Mouse (Mus musculus): ENCODE data around the gene Khsrp. TPM values are rescaled to one million over a fixed set of nuclear protein-coding genes. Genes with fewer than 3 reads are reported as not detected.
A peak's percentile ranks its signal among the peaks of the same experiment; 100 is the strongest.

The Khsrp gene
- total RNA-seq, 4 experiments from 2014 or later = 35.0 to 47.6 (median 38.6) TPM

- no peak for DNase-seq (ENCODE audit: low spot score)
These were observed 1.6 kb downstream of the Khsrp start for GRCm38 (mm10) chr17:57029691-57030090.

- DNase-seq (ENCODE audit: low spot score) = no peak
These were observed 3.9 kb downstream of the Khsrp start for GRCm38 (mm10) chr17:57027471-57027870.

- DNase-seq (ENCODE audit: low spot score) = no peak
These were observed 10.4 kb downstream of the Khsrp start for GRCm38 (mm10) chr17:57020960-57021359.

- no peak for DNase-seq (ENCODE audit: low spot score)
These were observed 11.6 kb downstream of the Khsrp start for GRCm38 (mm10) chr17:57019693-57020092.

GRCm38 (mm10) chr17:57012245-57012795 is 19.0 kb downstream of the Khsrp start:
- DNase-seq (ENCODE audit: low spot score) = no peak

GRCm38 (mm10) chr17:57011236-57012141 is 19.8 kb downstream of the Khsrp start, which contains the start of the genes Gtf2f1 and Gm17949:
Gtf2f1 (minus strand) TSS chr17:57011288.
Gm17949 (plus strand) TSS chr17:57011469.
- DNase-seq (ENCODE audit: low spot score) = peak; percentile 93

GRCm38 (mm10) chr17:57010911-57011235 is 20.4 kb downstream of the Khsrp start:
- no peak for DNase-seq (ENCODE audit: low spot score)

GRCm38 (mm10) chr17:57007137-57007905 is 24.0 kb downstream of the Khsrp start:
- no peak for DNase-seq (ENCODE audit: low spot score)

GRCm38 (mm10) chr17:57003994-57004393 is 27.3 kb downstream of the Khsrp start:
- DNase-seq (ENCODE audit: low spot score) = no peak

- DNase-seq (ENCODE audit: low spot score) = no peak
These were observed 30.1 kb downstream of the Khsrp start for GRCm38 (mm10) chr17:57001228-57001627.

GRCm38 (mm10) chr17:56999968-57000609 is 31.2 kb downstream of the Khsrp start, which contains the start of gene Pspn:
Pspn (minus strand) TSS chr17:57000018.
- no peak for DNase-seq (ENCODE audit: low spot score)

GRCm38 (mm10) chr17:56999414-56999813 is 31.9 kb downstream of the Khsrp start:
- no peak for DNase-seq (ENCODE audit: low spot score)

GRCm38 (mm10) chr17:56997029-56997667 is 34.2 kb downstream of the Khsrp start, which contains the start of gene Alkbh7:
Alkbh7 (plus strand) TSS chr17:56997339.
- peak; percentile 98 for DNase-seq (ENCODE audit: low spot score)

- DNase-seq (ENCODE audit: low spot score) = no peak
These were observed 34.8 kb downstream of the Khsrp start for GRCm38 (mm10) chr17:56996506-56996905.

GRCm38 (mm10) chr17:56995046-56995445 is 36.3 kb downstream of the Khsrp start:
- DNase-seq (ENCODE audit: low spot score) = no peak

- no peak for DNase-seq (ENCODE audit: low spot score)
These were observed 40.4 kb downstream of the Khsrp start for GRCm38 (mm10) chr17:56990966-56991365.

- peak; percentile 97 for DNase-seq (ENCODE audit: low spot score)
These were observed 41.1 kb downstream of the Khsrp start, which contains the start of gene Clpp for GRCm38 (mm10) chr17:56990115-56990746. Clpp (plus strand) TSS chr17:56990305.

GRCm38 (mm10) chr17:56989467-56990114 is 41.7 kb downstream of the Khsrp start:
- no peak for DNase-seq (ENCODE audit: low spot score)

- no peak for DNase-seq (ENCODE audit: low spot score)
These were observed 42.3 kb downstream of the Khsrp start for GRCm38 (mm10) chr17:56988921-56989430.

- no peak for DNase-seq (ENCODE audit: low spot score)
These were observed 42.9 kb downstream of the Khsrp start for GRCm38 (mm10) chr17:56988441-56988840.

Measured in heart, adult 8-10 months (tissue).